Mouse (Mus musculus): ENCODE measurements around the gene Glt8d2.

Glt8d2 gene

DNA sequence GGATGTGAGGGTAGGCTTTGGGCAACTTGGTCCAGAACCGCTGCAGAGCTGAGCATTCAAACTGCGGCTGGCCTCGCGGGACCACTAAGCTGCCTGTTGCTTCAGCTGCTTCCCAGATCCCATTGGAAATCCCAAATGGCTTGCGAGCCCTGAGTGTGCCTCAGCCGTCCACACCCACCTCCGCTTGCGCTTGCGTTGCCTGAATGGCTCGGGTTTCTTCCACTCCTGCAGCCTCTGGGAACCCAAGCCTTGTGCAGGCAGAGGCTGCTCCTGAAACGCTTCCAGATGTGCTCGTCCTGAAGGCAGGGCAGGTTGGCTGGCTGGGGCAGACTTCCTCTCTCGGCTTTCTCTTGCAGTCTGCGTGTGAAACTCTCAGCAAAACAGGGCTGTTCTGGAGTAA, at the start of gene Glt8d2:
Glt8d2 (minus strand) TSS at position 157 of the 400 bp plus-strand sequence.
- DNase-seq (ENCODE audit: low spot score), result peak; percentile 75

DNA sequence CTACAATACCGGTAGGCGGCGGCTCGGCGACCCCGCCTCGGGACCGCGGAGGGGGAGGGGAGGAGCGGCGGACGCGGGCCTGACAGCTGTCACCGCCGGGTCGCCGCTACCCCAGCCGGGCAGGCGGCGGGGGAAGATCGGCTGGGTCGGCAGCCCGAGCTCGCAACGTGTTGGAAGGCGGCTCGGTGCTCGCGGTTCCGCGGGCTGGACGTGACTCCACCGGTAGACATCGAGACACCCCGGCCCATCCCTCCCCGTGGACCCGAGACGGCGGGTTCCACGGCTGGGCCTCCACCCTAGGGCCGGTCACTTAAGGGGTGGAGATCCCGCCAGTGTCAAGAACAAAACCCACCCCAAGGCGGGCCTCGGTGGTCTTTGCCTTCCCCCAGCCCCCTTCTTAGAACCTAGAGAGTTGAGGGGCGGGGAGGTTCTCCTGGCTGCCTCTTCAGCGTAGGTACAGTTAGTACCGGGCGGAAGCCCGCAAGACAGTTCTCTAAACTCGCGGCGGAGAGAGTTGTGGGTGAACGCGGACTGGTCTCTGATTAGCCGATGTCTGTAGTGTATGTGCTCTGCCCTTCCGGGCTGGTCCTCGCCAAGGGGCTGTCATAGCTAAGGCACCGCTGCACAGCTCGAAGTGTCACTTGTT, 9.0 kb upstream of the Glt8d2 start:
- no peak for DNase-seq (ENCODE audit: low spot score)

DNA sequence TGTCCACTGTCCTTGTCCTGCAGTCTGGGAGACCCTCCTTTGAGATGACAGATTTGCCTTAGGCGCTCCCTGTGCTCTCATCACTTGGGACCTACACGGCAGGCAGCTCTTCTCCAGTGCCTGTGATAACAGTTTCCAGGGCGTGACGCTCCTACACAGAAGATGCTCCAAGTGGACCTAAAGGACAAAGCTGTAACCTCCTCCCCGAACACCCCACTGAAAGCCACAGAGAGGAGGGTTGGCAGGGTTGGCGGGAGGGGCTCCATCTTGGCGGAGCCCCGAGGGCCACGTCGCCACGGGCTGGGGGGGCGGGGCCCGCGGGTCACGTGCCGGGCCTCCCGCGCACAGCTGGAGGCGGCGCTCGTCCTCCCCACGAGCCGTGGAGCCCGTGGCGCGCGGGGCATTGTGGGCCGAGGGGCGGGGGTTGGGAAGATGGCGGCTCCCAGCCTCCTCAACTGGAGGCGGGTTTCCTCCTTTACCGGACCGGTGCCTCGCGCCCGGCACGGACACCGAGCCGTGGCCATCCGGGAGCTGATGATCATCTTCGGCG, 8.3 kb upstream of the Glt8d2 start:
- DNase-seq (ENCODE audit: low spot score), result peak; percentile 89

DNA sequence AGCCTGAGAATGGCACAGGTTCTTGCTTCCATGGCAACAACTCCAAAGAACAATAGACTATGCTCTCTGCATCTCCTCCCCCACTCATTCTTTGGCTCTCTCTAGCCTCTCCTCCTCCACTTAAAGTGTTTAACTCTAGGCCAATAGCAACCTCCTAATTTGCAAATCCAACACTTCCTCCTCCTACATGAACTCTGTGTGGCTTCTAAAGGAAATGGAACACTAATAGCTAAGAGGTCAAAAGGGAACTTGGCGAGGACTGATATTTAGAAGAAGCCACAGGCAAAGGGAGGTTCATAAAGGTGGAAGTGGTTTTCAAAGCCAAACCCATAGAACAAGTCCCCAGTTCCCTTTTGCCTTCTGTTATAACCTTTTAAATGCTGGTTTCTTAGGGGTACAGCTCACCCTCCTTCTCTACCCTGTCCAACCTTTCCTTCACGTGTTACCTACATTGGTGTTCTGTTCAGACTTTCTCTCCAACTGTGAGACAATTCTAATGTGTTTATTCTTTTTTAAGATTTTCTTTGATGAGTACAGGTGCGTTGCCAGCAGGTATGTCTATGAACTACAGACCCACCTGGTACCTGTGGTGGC, 7.0 kb upstream of the Glt8d2 start:
- no peak for DNase-seq (ENCODE audit: low spot score)

DNA sequence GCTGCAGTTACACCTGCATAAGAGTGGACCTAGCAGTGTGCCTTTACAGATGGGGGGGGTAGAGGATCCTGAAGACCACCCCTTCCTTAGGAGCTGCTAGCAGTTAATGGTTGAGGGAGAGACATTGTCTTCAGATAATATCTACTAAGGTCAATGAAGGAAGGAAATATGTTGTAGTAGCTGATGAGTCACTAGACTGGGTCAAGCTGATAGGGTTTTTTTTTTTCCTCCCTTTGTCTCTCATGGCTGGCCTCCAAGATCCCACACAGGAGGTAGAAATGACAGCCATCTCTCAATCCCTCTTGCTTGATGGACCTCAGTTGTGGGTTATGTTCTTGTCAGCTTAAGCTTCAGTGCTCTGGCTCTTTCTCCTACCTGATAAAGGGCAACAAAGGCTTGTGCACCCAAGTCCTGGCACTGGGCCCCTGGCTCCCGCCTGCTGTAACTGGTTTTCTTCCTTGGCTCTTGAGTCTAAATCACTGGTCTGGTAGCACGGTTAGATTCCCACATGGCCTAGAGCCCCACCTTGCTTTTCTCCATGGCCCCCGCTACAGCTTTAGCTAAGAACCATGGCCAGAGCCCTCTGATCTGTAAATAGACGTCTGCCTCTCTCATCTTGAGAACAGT, 6.1 kb upstream of the Glt8d2 start:
- no peak for DNase-seq (ENCODE audit: low spot score)

DNA sequence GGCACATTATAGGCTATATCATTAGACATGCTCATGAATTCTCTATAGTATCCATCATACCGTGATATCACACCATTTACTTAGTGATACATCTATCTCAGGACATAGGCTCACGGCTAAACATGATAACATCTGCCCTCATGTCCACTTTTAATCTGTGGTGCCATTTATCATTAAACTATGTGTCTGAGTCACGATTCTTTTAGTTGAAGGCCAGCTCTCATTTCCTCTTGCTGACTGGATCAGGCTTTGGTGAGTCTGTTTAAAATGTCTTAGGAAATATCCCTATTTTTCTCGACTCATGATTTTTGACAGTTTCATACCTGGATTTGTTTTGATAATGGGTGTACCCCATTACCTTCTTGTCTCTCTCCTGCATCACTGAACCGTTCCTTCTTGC, 5.5 kb upstream of the Glt8d2 start, which contains the start of gene Hcfc2:
Hcfc2 (plus strand) TSS at position 205 of the 400 bp plus-strand sequence.
- DNase-seq (ENCODE audit: low spot score), result no peak

DNA sequence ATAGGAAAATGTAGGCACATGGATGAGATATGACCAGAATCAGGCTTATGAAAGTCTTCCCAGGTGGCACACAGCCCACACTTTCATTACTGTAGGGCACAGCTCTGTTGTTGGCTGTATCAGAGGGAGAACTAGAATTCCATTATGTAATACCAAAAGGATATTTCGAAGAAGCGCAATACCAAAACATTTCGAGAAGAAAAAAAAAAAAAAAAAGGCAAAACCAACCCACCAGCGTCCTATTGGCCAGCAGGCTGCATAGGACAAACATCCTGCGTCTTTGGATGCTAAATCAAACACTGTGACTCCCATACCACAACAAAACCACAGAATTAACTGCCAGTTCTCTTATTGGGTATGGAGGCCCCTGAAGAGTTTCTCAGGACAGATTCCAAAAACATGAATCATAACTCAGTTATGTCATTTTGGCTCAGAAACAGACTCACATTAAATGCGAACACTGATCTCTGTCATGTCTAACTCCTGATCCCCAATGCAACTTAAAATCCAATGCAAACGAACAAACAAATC, 704 bp downstream of the Glt8d2 start:
- no peak for DNase-seq (ENCODE audit: low spot score)

DNA sequence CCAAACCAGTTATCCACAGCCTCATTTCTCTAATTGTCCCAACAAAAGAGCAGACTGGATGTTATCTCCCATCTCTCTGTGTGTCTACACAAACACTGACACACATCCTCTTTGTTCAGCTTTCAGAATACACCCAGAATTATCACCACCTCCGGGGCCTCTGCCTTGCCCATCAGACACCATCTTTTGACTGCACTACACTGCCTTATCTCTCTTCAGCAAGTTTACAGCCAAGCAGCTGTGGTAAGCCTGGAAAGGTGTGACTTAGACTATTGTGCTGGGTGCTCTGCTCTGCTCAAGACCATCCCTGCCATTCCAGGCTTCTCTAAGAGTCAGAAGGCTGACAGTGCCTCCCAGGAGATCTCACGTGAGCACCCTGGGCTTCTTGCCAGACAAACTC, 5.0 kb downstream of the Glt8d2 start:
- no peak for DNase-seq (ENCODE audit: low spot score)

DNA sequence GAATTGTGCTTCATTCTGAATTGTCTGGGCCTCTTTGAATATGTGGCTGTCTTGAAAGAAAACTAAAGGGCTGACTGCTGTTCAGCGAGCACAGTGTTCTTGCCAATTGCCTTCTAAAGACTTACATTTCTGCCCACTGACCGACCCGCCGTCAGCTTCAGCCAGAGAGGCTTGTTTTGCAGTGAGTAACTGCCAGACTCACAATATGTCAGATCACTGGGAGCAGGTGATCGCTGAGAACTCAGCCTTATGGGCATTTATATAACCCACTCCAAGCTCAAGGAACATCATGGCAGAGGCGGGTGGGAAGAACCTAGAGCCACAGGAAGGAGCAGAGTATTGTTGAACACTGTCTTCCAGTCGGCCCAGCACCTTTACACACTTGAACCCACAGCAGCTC, 8.8 kb downstream of the Glt8d2 start:
- no peak for DNase-seq (ENCODE audit: low spot score)

DNA sequence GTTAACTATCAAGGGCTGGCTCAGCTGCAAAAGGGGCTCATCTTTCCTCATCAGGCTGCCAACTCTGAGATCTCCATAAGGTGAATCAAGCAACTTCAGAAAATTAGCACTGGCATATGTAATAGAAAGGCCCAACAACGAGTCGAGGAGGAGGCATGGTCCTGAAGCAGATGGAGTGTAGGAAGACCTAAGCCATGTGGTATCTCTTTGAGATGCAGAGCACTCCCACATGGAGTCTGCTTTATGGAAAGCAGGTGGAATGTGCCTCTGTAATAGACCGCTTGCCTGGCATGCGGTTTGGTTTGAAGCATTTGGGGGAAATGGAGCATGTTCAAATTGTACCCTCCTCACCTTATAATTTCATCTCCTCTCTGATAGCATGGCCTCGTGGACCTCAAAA, 9.7 kb downstream of the Glt8d2 start:
- DNase-seq (ENCODE audit: low spot score), result no peak

DNA sequence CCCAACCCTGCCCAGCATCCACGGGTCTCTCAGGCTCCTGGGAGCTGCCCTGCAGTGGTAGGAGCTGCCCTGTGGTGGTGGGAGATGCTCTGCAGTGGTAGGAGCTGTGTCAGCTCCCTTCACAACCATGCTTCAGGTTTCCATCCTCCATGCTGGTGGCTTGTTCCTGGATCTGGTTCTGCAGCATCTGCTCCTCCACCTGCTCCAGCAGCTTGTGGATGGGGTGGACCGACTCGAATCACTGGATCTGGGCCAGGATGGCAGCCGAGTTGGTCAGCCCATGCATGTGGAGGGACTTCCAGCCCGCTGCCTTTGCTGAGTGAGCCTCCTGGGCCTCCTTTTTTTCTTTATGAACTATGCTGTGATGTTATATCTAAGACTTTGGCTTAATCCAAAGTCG, 13.5 kb downstream of the Glt8d2 start:
- DNase-seq (ENCODE audit: low spot score), result no peak

DNA sequence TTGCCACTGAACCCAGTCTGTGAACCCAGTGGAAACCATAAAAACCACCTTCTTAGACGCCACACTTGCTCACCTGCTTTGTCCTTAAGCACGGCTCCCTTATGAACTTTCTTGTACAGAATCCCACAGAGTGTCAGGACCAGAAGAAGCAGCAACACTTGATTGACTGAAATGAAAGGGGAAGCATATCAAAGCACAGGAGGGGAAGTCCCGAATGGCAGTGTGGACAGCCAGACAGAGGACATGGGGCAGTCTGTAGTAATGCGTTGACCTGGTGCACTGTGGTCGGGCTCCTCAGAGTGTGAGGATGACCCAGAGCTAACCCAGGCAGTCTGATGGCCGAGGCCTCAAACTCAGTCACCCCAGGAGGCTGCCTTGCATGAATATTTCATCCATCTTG, 20.2 kb downstream of the Glt8d2 start:
- no peak for DNase-seq (ENCODE audit: low spot score)

DNA sequence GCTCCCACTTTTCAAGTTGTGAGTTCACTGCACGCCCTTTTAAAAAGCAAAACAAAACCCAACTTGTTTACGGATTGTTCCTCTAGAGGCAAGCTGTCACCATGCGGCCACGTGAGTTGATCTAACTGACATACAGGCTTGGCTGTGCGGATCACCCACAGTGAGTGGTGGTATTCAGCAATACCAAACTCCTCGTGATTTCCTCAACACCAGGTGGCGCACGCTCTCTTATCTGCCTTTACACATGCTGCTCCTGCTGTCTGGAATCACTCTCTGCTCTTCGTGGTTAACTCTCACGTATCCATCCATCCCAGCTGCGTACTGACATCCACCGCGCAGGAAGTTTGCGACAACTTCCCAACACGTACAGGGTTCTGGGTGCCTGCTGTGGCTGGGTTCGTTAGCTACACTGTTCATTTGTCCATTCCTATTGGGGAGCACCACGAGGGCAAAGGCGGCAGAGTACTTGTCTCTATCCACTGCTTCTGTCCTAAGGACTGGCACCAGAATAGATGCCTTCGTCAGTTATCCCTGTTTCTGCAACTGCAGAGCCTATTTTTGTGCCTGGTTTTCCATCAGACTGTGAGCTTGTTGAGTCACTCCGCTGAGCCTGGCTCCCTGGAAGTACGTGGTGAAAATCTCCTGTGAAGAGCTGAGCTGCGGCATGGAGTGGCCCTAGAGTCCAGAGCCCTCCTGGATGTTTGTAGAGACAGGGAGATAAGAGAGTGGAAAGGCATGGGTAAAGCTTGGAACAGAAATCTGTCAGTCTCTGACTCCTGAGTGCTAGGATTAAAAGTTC, 23.8 kb downstream of the Glt8d2 start:
- DNase-seq (ENCODE audit: low spot score), result peak; percentile 86

DNA sequence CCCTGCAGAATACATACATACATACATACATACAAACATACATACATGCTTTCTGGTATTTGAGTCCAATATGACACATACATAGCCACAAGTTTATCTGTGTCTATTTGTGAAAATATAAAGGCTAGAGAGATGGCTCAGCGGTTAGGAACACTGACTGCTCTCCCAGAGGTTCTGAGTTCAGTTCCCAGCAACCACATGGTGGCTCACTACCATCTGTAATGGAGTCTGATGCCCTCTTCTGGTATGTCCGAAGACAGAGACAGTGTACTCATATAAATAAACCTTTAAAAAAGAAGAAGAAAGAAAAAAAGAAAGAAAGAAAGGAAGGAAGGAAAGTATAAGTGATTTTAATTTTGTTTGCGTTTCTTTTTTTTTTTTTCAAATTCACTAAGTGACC, 24.5 kb downstream of the Glt8d2 start:
- no peak for DNase-seq (ENCODE audit: low spot score)

DNA sequence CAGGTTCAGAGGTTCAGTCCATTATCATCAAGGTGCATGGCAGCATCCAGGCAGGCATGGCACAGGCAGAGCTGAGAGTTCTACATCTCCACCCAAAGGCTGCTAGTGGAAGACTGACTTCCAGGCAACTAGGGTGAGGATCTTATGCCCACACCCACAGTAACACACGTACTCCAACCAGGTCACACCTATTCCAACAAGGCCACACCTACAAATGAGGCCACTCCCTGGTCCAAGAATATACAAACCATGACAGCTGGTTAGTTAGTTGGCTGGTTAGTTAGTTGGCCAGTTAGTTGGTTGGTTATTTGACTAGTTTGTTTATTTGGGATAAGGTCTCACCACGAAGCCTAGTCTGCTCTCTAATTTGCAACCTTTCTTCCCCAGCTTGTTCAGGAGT, 27.2 kb downstream of the Glt8d2 start:
- no peak for DNase-seq (ENCODE audit: low spot score)

DNA sequence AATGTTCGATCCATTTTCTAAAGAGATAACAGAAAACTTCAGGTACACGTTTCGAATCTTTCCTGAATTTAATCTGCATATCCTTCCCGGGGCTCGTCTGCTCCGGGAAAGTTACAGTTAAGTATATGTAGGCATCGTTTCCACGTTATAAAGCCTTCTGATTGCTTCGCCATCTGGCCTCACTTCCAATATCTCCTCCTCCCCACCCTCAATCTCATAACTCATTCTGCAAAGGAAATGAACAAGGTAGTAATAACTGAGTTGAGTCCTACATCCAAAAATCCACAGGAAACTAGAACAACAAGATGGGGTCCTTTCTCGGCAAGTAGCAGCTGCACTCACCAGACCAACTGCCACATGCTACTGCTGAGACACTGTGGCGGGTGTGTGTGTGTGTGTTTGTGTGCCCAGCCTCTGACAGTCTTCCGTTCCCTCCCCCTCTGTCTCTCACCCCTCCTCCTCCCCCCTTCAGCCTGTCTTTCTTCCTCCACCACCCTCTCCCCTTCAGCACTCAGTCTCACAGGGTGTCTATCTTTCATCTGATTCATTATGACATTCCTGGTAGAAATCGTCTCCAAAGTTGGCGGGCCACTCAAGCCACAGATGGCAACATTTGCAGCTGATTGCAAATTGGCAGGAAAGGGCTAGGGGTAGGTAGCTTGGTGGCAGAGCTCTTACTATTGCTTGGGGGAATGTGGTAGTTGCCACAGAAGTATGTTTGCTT, 28.0 kb downstream of the Glt8d2 start:
- DNase-seq (ENCODE audit: low spot score), result no peak

DNA sequence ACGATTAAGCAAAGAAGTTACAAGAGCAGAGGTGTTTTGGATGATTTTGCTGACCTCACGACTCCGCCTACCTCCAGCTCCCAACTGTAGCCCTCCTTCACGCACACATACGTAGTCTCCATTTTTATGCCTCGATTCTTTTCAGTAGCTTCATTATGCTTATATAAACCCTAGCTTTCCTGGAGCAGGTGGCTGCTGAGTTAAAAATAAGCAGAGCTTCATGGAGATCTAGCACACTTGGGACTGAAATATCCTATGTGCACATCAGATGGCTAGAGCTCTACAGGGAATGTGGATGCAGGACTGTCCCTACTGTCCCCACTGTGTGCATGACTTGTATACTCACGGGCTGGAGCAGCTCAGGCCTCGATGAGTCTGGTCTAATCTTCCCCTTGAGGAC, 28.6 kb downstream of the Glt8d2 start:
- no peak for DNase-seq (ENCODE audit: low spot score)

DNA sequence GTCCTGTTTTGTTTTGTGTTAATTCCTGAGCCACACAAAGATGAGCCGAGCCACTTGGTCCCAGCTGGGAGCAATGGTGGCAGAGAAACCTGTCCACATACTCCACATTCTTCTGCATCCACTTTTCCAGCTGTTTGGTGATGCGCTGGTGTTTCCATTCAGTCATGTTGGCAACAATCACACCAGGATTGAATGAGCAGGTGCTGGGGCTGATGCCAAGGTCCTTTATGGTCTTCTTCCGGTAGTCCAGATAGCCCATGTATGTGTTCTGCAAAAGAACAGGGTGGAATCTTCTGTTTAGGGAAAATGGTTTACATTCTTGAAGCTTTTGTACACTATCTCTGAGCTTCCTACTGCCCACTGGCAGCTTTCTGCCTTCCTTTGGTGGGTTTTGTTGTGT, 35.9 kb downstream of the Glt8d2 start:
- no peak for DNase-seq (ENCODE audit: low spot score)

DNA sequence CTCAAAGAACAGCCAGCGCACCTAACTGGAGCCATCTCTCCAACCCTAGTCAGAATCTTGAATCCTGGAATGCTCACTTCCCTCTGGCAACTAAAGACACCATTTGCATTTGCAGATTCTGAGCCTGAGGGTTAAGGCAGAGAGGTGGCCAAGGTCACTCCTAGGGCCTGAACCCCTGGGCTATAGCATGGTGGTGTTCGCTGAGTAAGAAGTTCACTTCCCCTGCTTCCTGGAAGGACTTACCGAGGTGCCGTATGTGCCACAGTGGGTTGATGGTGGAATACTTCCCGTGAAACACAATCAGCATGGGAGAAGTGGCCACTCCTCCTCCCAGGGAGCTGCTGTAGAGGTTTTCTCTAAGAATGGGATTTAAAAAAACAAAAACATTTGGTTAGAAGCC, 37.8 kb downstream of the Glt8d2 start:
- no peak for DNase-seq (ENCODE audit: low spot score)

DNA sequence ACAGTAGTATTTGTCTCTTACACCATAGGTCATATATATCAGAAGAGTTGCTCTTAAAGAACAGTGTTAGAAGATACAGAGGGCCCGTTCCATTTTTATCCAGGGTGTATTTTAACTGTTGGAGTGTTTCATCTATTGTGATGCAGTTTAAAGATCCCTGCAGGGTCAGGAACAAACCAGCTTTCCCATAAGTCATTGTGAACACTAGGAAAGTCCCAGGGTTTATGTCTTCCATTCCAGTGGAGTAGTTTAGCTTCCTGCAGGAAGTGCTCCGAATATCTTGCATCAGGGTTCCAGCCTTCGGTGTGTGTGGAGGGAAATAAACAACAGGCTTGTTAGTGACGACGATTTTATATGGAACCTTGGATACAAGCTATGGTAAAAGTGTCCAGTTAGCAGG, 39.2 kb downstream of the Glt8d2 start:
- DNase-seq (ENCODE audit: low spot score), result no peak

DNA sequence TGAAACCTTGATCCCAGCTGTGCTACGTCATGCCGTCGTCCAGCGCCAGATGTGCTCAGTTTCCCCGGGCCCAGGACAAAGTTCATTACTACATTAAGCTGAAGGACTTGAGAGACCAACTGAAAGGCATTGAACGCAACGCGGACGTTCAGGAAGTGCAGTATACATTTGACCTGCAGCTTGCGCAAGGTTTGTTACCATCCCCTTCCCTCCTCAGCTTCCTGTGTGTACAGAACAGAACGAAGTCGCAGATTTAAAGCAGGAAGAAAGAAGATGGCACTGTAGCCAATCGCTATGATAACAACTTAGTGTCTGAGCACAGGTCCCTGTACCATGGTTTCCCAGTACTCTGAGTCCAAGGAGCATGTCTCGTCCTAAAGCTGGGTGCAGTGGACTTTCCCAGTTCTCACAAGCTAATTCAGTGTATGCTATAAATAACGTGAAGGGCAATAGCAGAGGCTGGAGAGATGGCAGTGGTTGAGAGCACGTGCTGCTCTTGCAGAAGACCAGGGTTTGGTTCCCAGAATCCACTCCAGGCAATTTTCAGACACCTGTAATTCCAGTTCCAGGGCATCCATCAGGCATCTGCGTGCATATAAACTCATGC, 43.1 kb downstream of the Glt8d2 start:
- no peak for DNase-seq (ENCODE audit: low spot score)
